ENCODE assay signal across 33 mouse cellular contexts in the genomic region with DNA sequence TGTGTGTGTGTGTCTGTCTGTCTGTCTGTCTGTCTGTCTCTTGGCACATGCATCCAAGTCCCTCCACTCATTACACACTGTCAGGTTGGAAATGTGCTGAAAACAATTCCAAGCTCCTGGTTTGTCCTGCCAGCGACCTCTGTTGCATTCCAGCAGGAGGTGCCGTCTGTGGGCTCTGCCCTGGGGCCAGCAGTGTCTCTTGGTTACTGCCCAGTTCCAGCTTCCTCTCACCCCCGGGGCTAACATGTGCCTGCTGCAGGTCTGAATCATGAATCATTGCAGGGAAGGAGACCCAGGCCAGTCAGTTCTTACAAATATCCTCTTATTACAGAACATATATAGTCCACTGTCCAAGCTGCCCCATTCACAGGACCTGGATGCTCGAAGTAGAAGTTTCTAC. TPM values are rescaled to one million over a fixed set of nuclear protein-coding genes. Genes with fewer than 3 reads are reported as not detected.
DNase-seq lines count a peak whose midpoint lies in the region; ATAC-seq and TF ChIP-seq lines count a peak whose summit lies in the region.
"Had no signal": no experiment of that assay in that cellular context is flagged by ENCODE, and none has a peak within 500 bp of the region (broad histone marks: within the 10 kb centered on the region; RNA-seq: fewer than 3 reads in every experiment).

No protein-coding gene starts in this region.

- H3K9ac ChIP-seq in forebrain, embryonic 11.5 days (ENCODE audit: low read length), result no peak overlapping the region
- no peak overlapping the region for H3K9ac ChIP-seq in stomach, postnatal 0 days (ENCODE audit: low read length)
- H3K9ac ChIP-seq: forebrain, embryonic 15.5 days; hindbrain, embryonic 13.5 days; liver, embryonic 12.5 days; liver, postnatal 0 days; midbrain, embryonic 13.5 days; neural tube, embryonic 15.5 days; stomach, embryonic 15.5 days had no signal

- H3K4me2 ChIP-seq in forebrain, embryonic 11.5 days (ENCODE audit: low read depth, low read length, severe bottlenecking), result no peak overlapping the region
- H3K4me2 ChIP-seq in stomach, postnatal 0 days (replicated peaks; ENCODE audit: low read depth), result no peak overlapping the region
- H3K4me2 ChIP-seq: forebrain, embryonic 15.5 days; heart, embryonic 11.5 days; hindbrain, embryonic 13.5 days; liver, embryonic 12.5 days; midbrain, embryonic 13.5 days; neural tube, embryonic 15.5 days; stomach, embryonic 15.5 days had no signal

- peak; percentile 48 for DNase-seq in forebrain, embryonic 11.5 days (ENCODE audit: low spot score)
- no peak for DNase-seq in forebrain, embryonic 10.5 days (ENCODE audit: extremely low spot score, low spot score)
- DNase-seq in lung, postnatal 36 days, result peak; percentile 24
- DNase-seq in lung, postnatal 10 days, result no peak
- peak; percentile 16 for DNase-seq in adipocyte (ENCODE audit: low spot score)
- no peak for DNase-seq in stomach, postnatal 0 days (ENCODE audit: low spot score)
- no peak for DNase-seq in T-cell, adult 2 months (ENCODE audit: low spot score)
- no peak for DNase-seq in natural killer cell, adult 2 months (ENCODE audit: low spot score in 2 of 2)
- DNase-seq: adrenal gland, adult 8-10 months; cerebellum, adult 11 months; cerebellum, adult 9-10 months; cerebellum, postnatal 36 days; gastrocnemius, postnatal 25 days; heart, adult 18-20 months; heart, postnatal 36 days; kidney, adult 9 months; kidney, postnatal 36 days; liver, postnatal 0 days; right cerebral cortex, postnatal 25 days; thymus, postnatal 25 days had no signal

- H3K27ac ChIP-seq in forebrain, embryonic 11.5 days (ENCODE audit: low read depth, low read length), result no peak overlapping the region
- H3K27ac ChIP-seq in forebrain, embryonic 10.5 days, result no peak overlapping the region
- no peak overlapping the region for H3K27ac ChIP-seq in stomach, postnatal 0 days (replicated peaks)
- H3K27ac ChIP-seq: forebrain, embryonic 15.5 days; hindbrain, embryonic 13.5 days; layer of hippocampus, adult 2 months; left cerebral cortex, adult 2 months; liver, embryonic 12.5 days; macrophage; midbrain, embryonic 13.5 days; neural tube, embryonic 15.5 days; stomach, embryonic 15.5 days had no signal

- 45% methylated on average over 4 of the region's 4 CpGs for WGBS in forebrain, embryonic 11.5 days
- 50% methylated on average over 4 of the region's 4 CpGs for WGBS in forebrain, embryonic 10.5 days
- 22% methylated on average over 4 of the region's 4 CpGs for WGBS in stomach, postnatal 0 days

- no peak for ATAC-seq in forebrain, embryonic 11.5 days (replicated peaks; ENCODE audit: low FRiP score)
- ATAC-seq in stomach, postnatal 0 days (ENCODE audit: low FRiP score, low TSS enrichment), result no peak
- ATAC-seq: CD4-positive, CD25-positive, alpha-beta regulatory T cell, adult 4 months; forebrain, embryonic 15.5 days; intestine, postnatal 0 days; liver, embryonic 12.5 days; liver, postnatal 0 days; midbrain, embryonic 13.5 days had no signal

- H3K36me3 ChIP-seq in forebrain, embryonic 11.5 days (ENCODE audit: control insufficient read depth, insufficient read depth, low read length), result no peaks in the 10 kb centered on the region
- no peaks in the 10 kb centered on the region for H3K36me3 ChIP-seq in forebrain, embryonic 10.5 days (replicated peaks)
- no peaks in the 10 kb centered on the region for H3K36me3 ChIP-seq in stomach, postnatal 0 days (ENCODE audit: control insufficient read depth, insufficient read depth, low read length)
- H3K36me3 ChIP-seq: forebrain, embryonic 15.5 days; hindbrain, embryonic 13.5 days; liver, embryonic 12.5 days; midbrain, embryonic 13.5 days; neural tube, embryonic 15.5 days; stomach, embryonic 15.5 days had no signal

- no peaks in the 10 kb centered on the region for H3K9me3 ChIP-seq in forebrain, embryonic 11.5 days (ENCODE audit: control insufficient read depth, low read length)
- 0 out of 2 replicates have a peak, but pooled peaks cover 5% of the 10 kb centered on the region for H3K9me3 ChIP-seq in forebrain, embryonic 10.5 days
- H3K9me3 ChIP-seq in stomach, postnatal 0 days (ENCODE audit: control insufficient read depth, low read length), result no peaks in the 10 kb centered on the region
- H3K9me3 ChIP-seq: forebrain, embryonic 15.5 days; liver, embryonic 12.5 days; neural tube, embryonic 15.5 days; stomach, embryonic 15.5 days had no signal

- no peaks in the 10 kb centered on the region for H3K27me3 ChIP-seq in forebrain, embryonic 11.5 days (ENCODE audit: control insufficient read depth, insufficient read depth, low read length)
- no peaks in the 10 kb centered on the region for H3K27me3 ChIP-seq in forebrain, embryonic 10.5 days (ENCODE audit: poor library complexity, severe bottlenecking)
- no peaks in the 10 kb centered on the region for H3K27me3 ChIP-seq in stomach, postnatal 0 days (ENCODE audit: control insufficient read depth, insufficient read depth, low read length)
- H3K27me3 ChIP-seq: forebrain, embryonic 15.5 days; hindbrain, embryonic 13.5 days; liver, embryonic 12.5 days; midbrain, embryonic 13.5 days; neural tube, embryonic 15.5 days; stomach, embryonic 15.5 days had no signal

- H3K4me1 ChIP-seq in forebrain, embryonic 11.5 days (replicated peaks; ENCODE audit: control insufficient read depth, insufficient read depth, low read length), result no peaks in the 10 kb centered on the region
- H3K4me1 ChIP-seq in forebrain, embryonic 10.5 days, result 0 out of 2 replicates have a peak, but pooled peaks cover 4% of the 10 kb centered on the region
- no peaks in the 10 kb centered on the region for H3K4me1 ChIP-seq in stomach, postnatal 0 days (replicated peaks; ENCODE audit: control insufficient read depth, insufficient read depth)
- H3K4me1 ChIP-seq: forebrain, embryonic 15.5 days; hindbrain, embryonic 13.5 days; liver, embryonic 12.5 days; midbrain, embryonic 13.5 days; neural tube, embryonic 15.5 days; stomach, embryonic 15.5 days had no signal

- no peak for TF ChIP-seq EP300 in stomach, postnatal 0 days (optimal IDR thresholded peaks at IDR 0.05)

- TF ChIP-seq CTCF in stomach, postnatal 0 days (IDR thresholded peaks at IDR 0.05; ENCODE audit: low read depth), result no peak

- no peak overlapping the region for H3K4me3 ChIP-seq in forebrain, embryonic 11.5 days (ENCODE audit: low read depth, low read length)
- H3K4me3 ChIP-seq in forebrain, embryonic 10.5 days, result no peak overlapping the region
- H3K4me3 ChIP-seq in stomach, postnatal 0 days (ENCODE audit: low read depth, low read length), result no peak overlapping the region
- H3K4me3 ChIP-seq: erythroblast, embryonic 14.5 days; forebrain, embryonic 15.5 days; hindbrain, embryonic 13.5 days; layer of hippocampus, adult 2 months; left cerebral cortex, adult 2 months; liver, embryonic 12.5 days; midbrain, embryonic 13.5 days; neural tube, embryonic 15.5 days; stomach, embryonic 15.5 days had no signal

RNA-seq across cellular contexts. Expression of a gene that starts 9.2 kb away (rescaled TPM):
- 1.2 and 1.3 TPM in 2 replicates for polyA plus RNA-seq in forebrain, embryonic 11.5 days (2014; fragmentation: Nextera tagmentation; extraction: Ambion mirVana)
- 0.56 and 0.86 TPM in 2 replicates for polyA plus RNA-seq in forebrain, embryonic 10.5 days (2016; fragmentation: Nextera tagmentation; extraction: Ambion mirVana)
- 3.9 and 5.1 TPM in 2 replicates for polyA plus RNA-seq in stomach, postnatal 0 days (2015; fragmentation: Nextera tagmentation; extraction: Ambion mirVana)
- polyA plus RNA-seq: CD4-positive, CD25-positive, alpha-beta regulatory T cell, adult 4 months; erythroblast, embryonic 14.5 days had no signal

Comparison
In these comparisons a context has a peak if more than half of its experiments do, and no peak if none do; other contexts are left out.
1. DNase-seq: peak in forebrain, embryonic 11.5 days (single experiment), lung, postnatal 36 days (single experiment) and adipocyte (single experiment); none in forebrain, embryonic 10.5 days (single experiment), lung, postnatal 10 days (single experiment), stomach, postnatal 0 days (single experiment), T-cell, adult 2 months (single experiment) and natural killer cell, adult 2 months (0 of 2).